Mouse (Mus musculus): ENCODE measurements at regions not wholly inside any gene's neighbourhood (a gene's known extent, or its start where the extent isn't known, plus 50 kb on each side); places are given as distances from the start of the nearest gene placed in this dataset.

DNA sequence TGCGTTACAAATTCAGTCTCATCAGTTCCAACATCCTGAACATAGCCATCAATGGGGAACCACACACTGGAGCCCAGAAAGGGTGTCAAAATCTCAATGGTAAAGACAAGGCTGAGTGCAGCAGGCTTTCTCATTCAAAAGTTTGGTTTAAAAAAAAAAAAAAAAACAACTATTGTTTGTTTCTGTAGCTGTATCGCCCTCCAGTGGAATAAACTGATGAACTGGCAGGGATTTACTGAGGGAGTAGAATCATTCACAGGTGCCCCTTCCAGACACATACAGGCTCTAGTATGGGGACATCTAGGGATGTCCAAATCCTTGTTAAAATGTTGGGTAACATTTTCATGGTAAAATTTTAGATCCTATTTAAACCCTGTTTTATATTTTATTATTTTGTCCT is 361.6 kb upstream of the Lmcd1 start:
- TF ChIP-seq EP300 (IDR thresholded peaks at IDR 0.05; ENCODE audit: low read depth) (no peak), CTCF (IDR thresholded peaks at IDR 0.05; ENCODE audit: low read depth) (no peak)

Data from liver, postnatal 0 days (tissue).